Mouse (Mus musculus) adrenal gland, adult 18-20 months (tissue): Measurements from ENCODE around the gene Hibadh. TPM values are rescaled to one million over a fixed set of nuclear protein-coding genes. Genes with fewer than 3 reads are reported as not detected.

ENCODE experiments used
- DNase-seq, 2 experiments: peaks; one replicate each; pipeline ENCODE4 v3.0.0; 2021 to 2022; ENCODE audit warnings: low spot score in 2 of 2
- total RNA-seq, 2 experiments: library from RNA; stranded (reverse); gene quantifications; 1 replicate in 1 of 2; 2 replicates in 1 of 2; pipeline ENCODE4 v1.2.3; 2021

The Hibadh gene
- total RNA-seq, 2 experiments from 2014 or later, result 181 to 189 TPM

- no peak for DNase-seq
These were observed 504 bp downstream of the Hibadh start for GRCm38 (mm10) chr6:52639546-52640223.

GRCm38 (mm10) chr6:52638471-52639185 lies 1.6 kb downstream of the Hibadh start:
- DNase-seq, result no peak

GRCm38 (mm10) chr6:52637337-52637736 lies 2.9 kb downstream of the Hibadh start:
- DNase-seq, result no peak

GRCm38 (mm10) chr6:52635395-52635794 lies 4.8 kb downstream of the Hibadh start:
- DNase-seq, result no peak

GRCm38 (mm10) chr6:52630625-52631024 lies 9.6 kb downstream of the Hibadh start:
- DNase-seq, result no peak

GRCm38 (mm10) chr6:52629180-52629579 lies 11.0 kb downstream of the Hibadh start:
- no peak for DNase-seq

GRCm38 (mm10) chr6:52626735-52627134 lies 13.5 kb downstream of the Hibadh start:
- no peak for DNase-seq

GRCm38 (mm10) chr6:52623741-52624140 lies 16.4 kb downstream of the Hibadh start:
- DNase-seq, result no peak

- DNase-seq, result no peak
These were observed 18.3 kb downstream of the Hibadh start for GRCm38 (mm10) chr6:52621731-52622480.

GRCm38 (mm10) chr6:52620090-52620489 lies 20.1 kb downstream of the Hibadh start:
- DNase-seq, result no peak

GRCm38 (mm10) chr6:52609626-52610352 lies 30.4 kb downstream of the Hibadh start:
- no peak for DNase-seq

GRCm38 (mm10) chr6:52608121-52608520 lies 32.1 kb downstream of the Hibadh start:
- no peak for DNase-seq

GRCm38 (mm10) chr6:52606746-52607347 lies 33.3 kb downstream of the Hibadh start:
- DNase-seq, result no peak

- DNase-seq, result no peak
These were observed 38.2 kb downstream of the Hibadh start for GRCm38 (mm10) chr6:52601706-52602642.

GRCm38 (mm10) chr6:52601117-52601516 lies 39.1 kb downstream of the Hibadh start:
- DNase-seq, result peak in 1 of 2 experiments; percentile 32

- no peak for DNase-seq
These were observed 45.4 kb downstream of the Hibadh start for GRCm38 (mm10) chr6:52594752-52595151.

- no peak for DNase-seq
These were observed 53.6 kb downstream of the Hibadh start for GRCm38 (mm10) chr6:52586564-52586963.

- no peak for DNase-seq
These were observed 55.8 kb downstream of the Hibadh start for GRCm38 (mm10) chr6:52584383-52584782.

GRCm38 (mm10) chr6:52581081-52581480 lies 59.1 kb downstream of the Hibadh start:
- DNase-seq, result no peak

GRCm38 (mm10) chr6:52578322-52578721 lies 61.9 kb downstream of the Hibadh start:
- DNase-seq, result no peak
